Mouse (Mus musculus) erythroblast, embryonic 14.5 days (primary cell): ENCODE data around the gene Stat1.

Experiments used
- GATA1 ChIP-seq: IDR thresholded peaks from 2 replicates; pipeline ENCODE4 v1.6.1; 2012; ENCODE audit warnings: low read length, inconsistent platforms, mixed read lengths
- TAL1 ChIP-seq: IDR thresholded peaks from 3 replicates; pipeline ENCODE4 v1.6.1; 2012; ENCODE audit warnings: low read length, inconsistent platforms, mixed read lengths

GRCm38 (mm10) chr1:52152369-52152768, 33.1 kb downstream of the Stat1 start:
- no peak for TF ChIP-seq GATA1
- TF ChIP-seq TAL1: no peak
